Comparison of ENCODE assay signal across 11 mouse cellular contexts in genomic region chr6:94011947-94012346, GRCm38 (mm10).
DNase-seq lines count a peak whose midpoint lies in the region; ATAC-seq and TF ChIP-seq lines count a peak whose summit lies in the region.
"Had no signal": no experiment of that assay in that cellular context is flagged by ENCODE, and none has a peak within 500 bp of the region (broad histone marks: within the 10 kb centered on the region; RNA-seq: fewer than 3 reads in every experiment).

No protein-coding gene starts in this region.

- 27% methylated on average over 5 of the region's 5 CpGs for WGBS in forebrain, embryonic 11.5 days
- WGBS in thymus, adult 2 months, result 93% methylated on average over 5 of the region's 5 CpGs

- no peak overlapping the region for H3K27ac ChIP-seq in forebrain, embryonic 11.5 days (ENCODE audit: low read depth, low read length)
- H3K27ac ChIP-seq in thymus, adult 2 months (ENCODE audit: control insufficient read depth, insufficient read depth, low read length), result no peak overlapping the region
- H3K27ac ChIP-seq: hindbrain, embryonic 15.5 days had no signal

- no peak for TF ChIP-seq POLR2A in thymus, adult 2 months (IDR thresholded peaks at IDR 0.05; ENCODE audit: control insufficient read depth, extremely low read depth, insufficient read depth, low read length, poor library complexity)

- H3K4me2 ChIP-seq in forebrain, embryonic 11.5 days (ENCODE audit: low read depth, low read length, severe bottlenecking), result no peak overlapping the region
- H3K4me2 ChIP-seq: hindbrain, embryonic 15.5 days had no signal

- H3K4me1 ChIP-seq in forebrain, embryonic 11.5 days (replicated peaks; ENCODE audit: control insufficient read depth, insufficient read depth, low read length), result no peaks in the 10 kb centered on the region; the same call in 1 of the 2 replicates
- no peaks in the 10 kb centered on the region for H3K4me1 ChIP-seq in thymus, adult 2 months (replicated peaks; ENCODE audit: control insufficient read depth, insufficient read depth, low read length)
- H3K4me1 ChIP-seq: megakaryocyte, embryonic 14.5 days had no signal

- ATAC-seq in forebrain, embryonic 11.5 days (replicated peaks; ENCODE audit: low FRiP score), result no peak

- H3K9me3 ChIP-seq in forebrain, embryonic 11.5 days (ENCODE audit: control insufficient read depth, low read length), result no peaks in the 10 kb centered on the region
- H3K9me3 ChIP-seq: hindbrain, embryonic 15.5 days had no signal

- H3K27me3 ChIP-seq in forebrain, embryonic 11.5 days (ENCODE audit: control insufficient read depth, insufficient read depth, low read length), result no peaks in the 10 kb centered on the region
- no peaks in the 10 kb centered on the region for H3K27me3 ChIP-seq in thymus, adult 2 months (ENCODE audit: control insufficient read depth, insufficient read depth, low read length)
- H3K27me3 ChIP-seq: hindbrain, embryonic 15.5 days; megakaryocyte, embryonic 14.5 days had no signal

- no peak for TF ChIP-seq CTCF in thymus, adult 2 months (IDR thresholded peaks at IDR 0.05; ENCODE audit: borderline replicate concordance, control insufficient read depth, extremely low read depth, insufficient read depth, low read length, poor library complexity)

- H3K4me3 ChIP-seq in forebrain, embryonic 11.5 days (ENCODE audit: low read depth, low read length), result no peak overlapping the region
- H3K4me3 ChIP-seq in thymus, adult 2 months (ENCODE audit: control insufficient read depth, insufficient read depth, low read length), result no peak overlapping the region
- H3K4me3 ChIP-seq: hindbrain, embryonic 15.5 days; megakaryocyte, embryonic 14.5 days had no signal

- no peaks in the 10 kb centered on the region for H3K36me3 ChIP-seq in forebrain, embryonic 11.5 days (ENCODE audit: control insufficient read depth, insufficient read depth, low read length)
- no peaks in the 10 kb centered on the region for H3K36me3 ChIP-seq in thymus, adult 2 months (ENCODE audit: control insufficient read depth, insufficient read depth, low read length)
- H3K36me3 ChIP-seq: hindbrain, embryonic 15.5 days had no signal

- DNase-seq in testis, postnatal 10 days (ENCODE audit: low spot score), result peak; percentile 48
- no peak for DNase-seq in testis, postnatal 14 days (ENCODE audit: low spot score)
- DNase-seq in kidney, adult 11 months, result peak; percentile 15
- DNase-seq in kidney, postnatal 4 days, result peak; percentile 66 to 72
- no peak for DNase-seq in layer of hippocampus, adult 8-10 months (ENCODE audit: low spot score in 2 of 2)
- DNase-seq in forebrain, embryonic 11.5 days (ENCODE audit: low spot score), result no peak
- DNase-seq in thymus, adult 2 months, result no peak
- DNase-seq: cerebellum, adult 8-10 months; thymus, postnatal 36 days had no signal

- H3K9ac ChIP-seq in forebrain, embryonic 11.5 days (ENCODE audit: low read length), result no peak overlapping the region
- H3K9ac ChIP-seq: hindbrain, embryonic 15.5 days had no signal

Comparison
In these comparisons a context has a peak if more than half of its experiments do, and no peak if none do; other contexts are left out.
1. DNase-seq: peak in testis, postnatal 10 days (single experiment), kidney, adult 11 months (single experiment) and kidney, postnatal 4 days (2 of 2); none in testis, postnatal 14 days (single experiment), layer of hippocampus, adult 8-10 months (0 of 2), forebrain, embryonic 11.5 days (single experiment) and thymus, adult 2 months (single experiment).